Mouse (Mus musculus) forebrain, embryonic 10.5 days (tissue): ENCODE measurements around the gene Ccdc125. TPM values are rescaled to one million over a fixed set of nuclear protein-coding genes. Genes with fewer than 3 reads are reported as not detected.

Source experiments
- DNase-seq: peaks from one replicate; pipeline ENCODE4 v3.0.0-alpha.2; 2017; ENCODE audit warnings: low spot score; ENCODE audit errors: extremely low spot score
- H3K27ac ChIP-seq: fragments of 300-500 bp; sonication (generic); 2 replicates; pipeline ENCODE4 v1.5.1; 2016; ENCODE audit warnings: mild to moderate bottlenecking
- H3K27me3 ChIP-seq: fragments of 300-500 bp; sonication (generic); 2 replicates; pipeline ENCODE4 v1.6.1; 2016; ENCODE audit warnings: mild to moderate bottlenecking; ENCODE audit not compliant: poor library complexity, severe bottlenecking
- H3K36me3 ChIP-seq: fragments of 300-500 bp; sonication (generic); replicated peaks from 2 replicates; pipeline ENCODE4 v1.6.1; 2016; ENCODE audit warnings: mild to moderate bottlenecking, moderate library complexity
- H3K4me1 ChIP-seq: fragments of 300-500 bp; sonication (generic); 2 replicates; pipeline ENCODE4 v1.6.1; 2016
- H3K4me3 ChIP-seq: fragments of 300-500 bp; sonication (generic); 2 replicates; pipeline ENCODE4 v1.5.1; 2016; ENCODE audit warnings: mild to moderate bottlenecking, moderate library complexity
- H3K9me3 ChIP-seq: fragments of 300-500 bp; sonication (generic); 2 replicates; pipeline ENCODE4 v1.6.1; 2016; ENCODE audit warnings: mild to moderate bottlenecking, moderate library complexity
- WGBS: fragments of 180-500 bp; shearing (Covaris S2); methylation state at CpG from one replicate; pipeline ENCODE4 v1.1.7; 2016; 5-methylcytosine and 5-hydroxymethylcytosine counted together
- polyA plus RNA-seq: library from polyadenylated mRNA; unstranded; fragments of >200 nt; fragmentation: Nextera tagmentation; extraction: Ambion mirVana; gene quantifications from 2 replicates; pipeline ENCODE4 v1.2.1, GENCODE M21; 2016

Gene Ccdc125
- polyA plus RNA-seq, result 3.7 and 3.9 TPM in 2 replicates

DNA sequence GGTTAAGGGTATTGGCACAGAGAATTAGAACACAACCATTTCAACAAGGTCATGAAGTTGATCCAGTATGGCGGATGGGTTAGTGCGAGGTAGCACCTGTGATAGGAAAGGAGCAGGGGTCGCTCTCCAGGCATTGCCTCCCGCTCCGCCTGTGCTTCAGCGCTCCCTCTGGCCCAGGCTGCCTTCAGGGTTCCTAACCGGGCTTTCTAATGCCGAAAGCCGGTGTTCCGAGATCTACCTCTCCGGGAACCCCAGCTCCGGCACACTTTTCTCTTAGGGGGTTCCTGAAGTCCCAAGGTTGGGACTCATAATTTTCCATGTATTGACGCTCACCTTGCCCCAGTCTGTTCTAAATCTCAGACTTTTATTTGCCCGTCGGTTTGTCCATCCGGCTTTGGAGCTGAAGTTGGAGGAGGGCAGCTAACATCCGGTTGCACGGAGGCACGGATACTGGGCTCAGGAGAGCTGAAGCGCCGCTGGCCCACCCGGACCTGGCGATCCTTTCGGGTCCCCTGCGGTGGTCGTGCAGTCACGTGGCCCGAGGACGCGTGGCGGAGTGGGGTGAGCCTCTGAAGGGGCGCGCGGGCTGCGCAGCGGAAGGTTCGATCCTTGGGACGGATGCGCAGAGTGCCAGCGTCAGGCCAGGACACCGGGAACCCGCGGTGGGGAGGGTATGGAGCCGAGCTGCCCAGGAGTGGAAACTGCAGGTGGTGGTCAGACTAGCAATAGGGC is at the start of gene Ccdc125:
Gene Ccdc125, plus strand, starts transcription at position 427 of the 732 bp plus-strand sequence.
- Histone ChIP-seq H3K9me3 (peaks cover 4% of the 10 kb centered on the region; the same call in 1 of the 2 replicates), H3K27ac (peak within 1 kb of the TSS; percentile 89), H3K27me3 (0 out of 2 replicates have a peak, but pooled peaks cover 6% of the 10 kb centered on the region), H3K36me3 (peaks cover 23% of the 10 kb centered on the region), H3K4me1 (peaks cover 10% of the 10 kb centered on the region), H3K4me3 (peak within 1 kb of the TSS; percentile 74)
- under 1% methylated on average over 44 of the region's 44 CpGs for WGBS
- peak; percentile 60 for DNase-seq

DNA sequence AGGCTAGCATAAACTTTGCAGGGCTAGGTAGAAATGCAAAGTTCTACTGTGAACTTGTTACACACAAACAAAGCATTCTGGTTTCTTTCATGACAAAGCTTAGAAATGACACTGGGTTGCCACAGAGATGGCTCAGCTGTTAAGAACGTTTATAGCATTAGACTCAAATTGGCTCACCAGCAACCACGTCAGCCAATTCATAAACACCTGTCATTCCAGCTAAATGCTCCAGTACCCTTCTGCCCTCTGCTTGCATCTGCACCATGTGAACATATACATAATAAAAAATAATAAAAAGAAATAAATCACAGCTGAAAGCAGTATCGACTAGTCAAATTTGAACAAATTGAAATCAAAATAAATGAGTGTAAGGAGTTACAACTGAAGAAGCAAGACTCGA is 47.3 kb upstream of the Ccdc125 start:
- Histone ChIP-seq H3K9me3 (no peaks in the 10 kb centered on the region), H3K27ac (no peak overlapping the region), H3K27me3 (peaks cover 7% of the 10 kb centered on the region), H3K4me1 (no peaks in the 10 kb centered on the region), H3K36me3 (peaks cover 93% of the 10 kb centered on the region), H3K4me3 (no peak overlapping the region)
- no peak for DNase-seq
- 91% methylated on average over 4 of the region's 4 CpGs for WGBS

DNA sequence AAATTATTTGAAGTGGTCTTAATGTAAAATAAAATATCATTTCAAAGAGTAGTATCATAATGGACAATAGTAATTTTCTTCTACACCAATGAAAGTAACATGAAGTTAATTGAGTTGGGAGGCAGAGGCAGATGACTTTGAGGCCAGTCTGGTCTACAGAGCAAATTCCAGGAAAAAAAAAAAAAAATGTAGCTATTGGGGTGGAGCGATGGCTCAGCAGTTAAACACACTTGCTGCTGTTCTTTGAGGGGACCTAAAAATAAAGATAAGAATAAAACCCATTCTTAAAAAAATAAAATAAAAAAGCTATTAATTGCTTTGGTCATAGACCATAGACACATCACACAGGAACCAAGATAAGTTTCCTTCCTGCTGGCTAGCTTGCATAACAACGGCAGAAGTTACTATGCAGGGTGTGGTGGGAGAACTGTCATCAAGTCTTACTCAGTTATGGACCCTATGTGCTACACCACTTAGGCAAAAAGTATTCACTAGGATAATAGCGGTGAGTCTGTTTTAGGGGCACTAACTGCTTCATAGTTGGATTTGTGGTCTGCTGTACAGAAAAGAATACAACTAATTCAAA is 35.3 kb upstream of the Ccdc125 start:
- no peak for DNase-seq
- Histone ChIP-seq H3K27me3 (no peaks in the 10 kb centered on the region), H3K36me3 (peaks cover 95% of the 10 kb centered on the region), H3K4me3 (no peak overlapping the region), H3K4me1 (no peaks in the 10 kb centered on the region), H3K9me3 (no peaks in the 10 kb centered on the region), H3K27ac (no peak overlapping the region)
- WGBS, result 96% methylated on average over 3 of the region's 3 CpGs

DNA sequence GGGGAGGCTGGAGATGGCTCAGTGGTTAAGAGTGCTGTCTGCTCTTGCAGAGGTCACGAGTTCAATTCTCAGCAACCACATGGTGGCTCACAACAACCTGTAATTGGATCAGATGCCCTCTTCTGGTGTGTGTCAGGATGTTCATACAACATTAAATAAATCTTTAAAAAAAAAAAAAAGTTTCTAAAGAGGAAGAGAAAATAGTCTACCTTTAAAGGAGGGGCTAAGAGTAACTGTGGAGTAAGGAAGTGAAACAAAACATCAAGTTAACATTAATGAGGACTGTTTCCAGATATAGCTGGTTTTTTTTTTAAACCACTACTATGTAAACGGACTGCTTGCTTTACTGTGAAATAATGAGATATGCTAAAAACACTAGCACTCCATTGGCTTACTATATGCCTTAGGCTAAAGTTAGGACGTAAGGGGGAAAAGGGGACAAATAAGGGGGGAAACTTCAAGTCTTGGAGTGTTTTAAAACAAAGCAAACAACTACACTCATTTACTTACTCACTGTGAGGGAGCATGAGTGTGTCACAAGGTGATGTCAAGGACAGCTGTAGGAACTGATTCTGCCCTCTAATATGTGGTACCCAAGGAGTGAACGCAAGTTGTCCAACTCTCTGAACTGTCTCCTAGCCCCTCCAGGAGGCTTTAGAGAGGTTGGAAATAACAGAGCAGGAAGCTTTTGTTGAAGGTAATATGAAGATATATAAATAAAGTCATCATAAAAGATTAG is 26.9 kb upstream of the Ccdc125 start:
- H3K4me1 ChIP-seq, result no peaks in the 10 kb centered on the region
- DNase-seq, result no peak
- H3K4me3 ChIP-seq, result no peak overlapping the region
- H3K27me3 ChIP-seq, result no peaks in the 10 kb centered on the region
- peaks cover 95% of the 10 kb centered on the region for H3K36me3 ChIP-seq
- WGBS, result 93% methylated on average over 4 of the region's 4 CpGs
- no peak overlapping the region for H3K27ac ChIP-seq
- no peaks in the 10 kb centered on the region for H3K9me3 ChIP-seq

DNA sequence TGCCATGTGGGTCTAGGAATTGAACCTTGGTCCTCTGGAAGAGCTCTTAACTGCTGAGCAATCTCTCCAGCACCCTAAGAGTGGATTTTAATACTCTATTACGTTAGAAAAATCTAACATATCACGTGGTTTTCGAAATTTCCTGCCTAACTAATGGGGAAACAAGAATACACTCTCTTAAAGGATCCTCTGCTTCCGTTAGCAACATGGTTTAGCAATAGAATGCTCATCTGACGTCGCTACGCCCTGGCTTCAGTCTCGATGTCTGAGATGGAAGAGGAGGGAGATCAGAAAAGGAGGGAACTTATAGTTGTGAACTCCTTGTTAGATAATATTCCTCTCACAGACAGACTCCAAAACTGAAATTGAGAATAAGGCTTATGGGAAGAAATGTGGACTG is 21.3 kb upstream of the Ccdc125 start:
- Histone ChIP-seq H3K36me3 (peaks cover 50% of the 10 kb centered on the region), H3K4me3 (no peak overlapping the region), H3K4me1 (peaks cover 9% of the 10 kb centered on the region), H3K27me3 (no peaks in the 10 kb centered on the region), H3K27ac (no peak overlapping the region), H3K9me3 (no peaks in the 10 kb centered on the region)
- no peak for DNase-seq
- 93% methylated on average over 8 of the region's 8 CpGs for WGBS

DNA sequence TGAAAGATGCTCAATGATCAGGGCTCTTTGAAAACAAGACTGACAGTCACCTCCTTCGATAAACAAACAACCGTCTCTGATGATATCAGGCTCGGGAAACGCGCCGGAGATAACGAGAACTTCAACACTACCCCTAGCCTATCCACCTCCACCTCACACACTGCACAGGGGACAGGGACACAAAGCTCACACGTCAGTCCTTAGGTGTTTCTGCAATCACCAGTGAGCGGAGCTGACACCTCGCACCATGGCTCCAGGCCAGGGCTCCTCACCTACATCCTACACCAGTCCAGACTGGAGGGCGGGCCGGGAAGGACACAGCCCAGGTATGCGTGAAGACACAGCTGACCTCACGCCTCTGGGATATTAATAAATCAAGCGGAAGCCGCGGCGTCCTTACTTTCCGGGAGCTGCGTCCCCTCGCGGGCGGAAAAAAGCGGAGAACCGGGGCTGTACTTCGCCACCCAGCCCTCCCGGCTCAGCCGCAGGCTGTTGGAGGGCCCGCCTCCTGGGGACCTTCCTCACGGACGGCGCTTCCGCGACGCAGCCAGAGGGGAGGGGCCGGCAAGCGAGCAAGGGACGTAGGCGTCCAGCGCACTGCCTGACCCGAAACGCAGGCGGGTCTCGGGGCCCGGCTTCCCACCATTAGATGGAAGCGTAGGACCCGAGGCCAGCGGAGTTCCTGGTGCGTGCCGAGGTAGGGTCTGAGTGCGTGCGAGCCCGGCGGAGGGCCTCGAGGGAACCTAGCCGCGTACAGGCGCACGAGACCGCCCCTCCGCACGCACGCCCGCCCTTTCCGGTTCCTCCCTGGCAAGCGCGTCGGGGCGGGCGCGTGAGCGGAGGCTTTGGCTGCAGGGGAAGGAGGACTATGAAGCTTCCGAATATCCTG is 18.7 kb upstream of the Ccdc125 start, which contains the start of the genes Ak6 and Rad17:
Gene Ak6, plus strand, starts transcription at position 430 of the 889 bp plus-strand sequence.
Gene Rad17, minus strand, starts transcription at position 502 of the 889 bp plus-strand sequence.
- WGBS, result under 1% methylated on average over 73 of the region's 73 CpGs
- Histone ChIP-seq H3K4me3 (peak within 1 kb of the TSS; percentile 74), H3K27ac (peak within 1 kb of the TSS; percentile 100)

DNA sequence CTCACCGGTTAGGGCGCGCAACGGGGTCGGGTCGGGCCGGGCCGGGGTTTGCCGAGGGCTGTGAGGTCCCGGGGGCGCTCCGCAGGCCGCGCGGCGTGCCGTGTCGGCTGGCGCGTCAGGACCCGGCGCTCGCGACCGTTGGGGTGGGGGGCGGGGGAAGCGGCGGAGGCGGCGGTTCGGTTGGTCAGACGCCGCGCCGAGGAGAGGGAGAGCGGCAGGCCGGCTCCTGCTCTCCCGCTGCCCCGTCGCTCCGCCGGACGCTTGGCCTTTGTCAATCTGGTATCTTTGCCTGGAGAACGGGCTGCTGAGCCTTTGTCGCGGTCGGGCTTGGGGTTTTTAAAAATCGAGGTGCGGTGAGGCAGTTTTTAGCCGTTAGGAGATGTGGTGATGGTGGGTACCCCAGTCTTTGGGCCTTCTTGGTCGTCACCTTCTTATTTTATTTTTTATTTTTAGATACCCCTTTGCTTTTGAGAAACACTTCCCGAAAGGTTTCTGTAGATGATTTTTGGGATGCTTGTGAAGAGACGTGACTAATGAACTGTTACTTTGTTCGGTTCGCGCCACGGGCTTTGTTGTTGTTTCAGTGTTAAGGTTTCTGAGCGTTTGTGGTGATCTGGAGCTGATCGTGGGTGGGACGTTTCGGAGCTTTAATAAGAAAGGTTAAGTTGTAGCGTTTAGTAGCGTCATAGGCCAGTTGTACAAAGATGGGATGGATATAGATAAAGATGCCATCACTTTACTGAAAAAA is 17.9 kb upstream of the Ccdc125 start, which contains the start of gene Taf9:
Gene Taf9, plus strand, starts transcription at position 141 of the 748 bp plus-strand sequence.
- Histone ChIP-seq H3K9me3 (no peaks in the 10 kb centered on the region), H3K4me3 (peak within 1 kb of the TSS; percentile 74), H3K36me3 (peaks cover 43% of the 10 kb centered on the region), H3K27ac (peak within 1 kb of the TSS; percentile 100), H3K27me3 (no peaks in the 10 kb centered on the region), H3K4me1 (peaks cover 9% of the 10 kb centered on the region)
- no peak for DNase-seq
- under 1% methylated on average over 62 of the region's 63 CpGs for WGBS

More for the DNA sequence above, 18.7 kb upstream of the Ccdc125 start, which contains the start of the genes Ak6 and Rad17:
- no peaks in the 10 kb centered on the region for H3K9me3 ChIP-seq
- H3K36me3 ChIP-seq, result peaks cover 44% of the 10 kb centered on the region
- no peaks in the 10 kb centered on the region for H3K27me3 ChIP-seq
- peak; percentile 90 for DNase-seq
- H3K4me1 ChIP-seq, result peaks cover 9% of the 10 kb centered on the region

DNA sequence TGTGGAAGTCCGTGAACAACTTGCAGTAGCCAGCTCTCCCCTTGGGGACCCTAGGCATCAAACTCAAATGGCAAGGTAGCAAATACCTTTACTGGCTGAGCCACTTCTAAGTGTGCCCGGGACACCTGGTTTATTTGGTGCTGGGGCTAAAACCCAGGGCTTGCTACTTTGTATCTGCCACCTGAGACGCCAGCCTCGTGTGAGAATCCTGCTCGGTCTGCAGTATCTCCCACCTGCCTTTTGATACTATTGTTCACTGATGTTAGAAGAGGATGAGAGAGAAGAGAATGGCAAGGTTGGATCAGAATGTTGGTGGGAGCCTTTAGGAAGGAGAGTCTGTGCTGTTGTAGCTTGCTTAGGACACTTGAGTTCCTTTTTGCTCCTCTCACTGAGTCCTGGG is 11.4 kb upstream of the Ccdc125 start:
- Histone ChIP-seq H3K36me3 (peaks cover 62% of the 10 kb centered on the region), H3K4me1 (no peaks in the 10 kb centered on the region), H3K9me3 (no peaks in the 10 kb centered on the region), H3K27ac (no peak overlapping the region), H3K4me3 (no peak overlapping the region), H3K27me3 (no peaks in the 10 kb centered on the region)
- no peak for DNase-seq
- 94% methylated on average over 5 of the region's 5 CpGs for WGBS

DNA sequence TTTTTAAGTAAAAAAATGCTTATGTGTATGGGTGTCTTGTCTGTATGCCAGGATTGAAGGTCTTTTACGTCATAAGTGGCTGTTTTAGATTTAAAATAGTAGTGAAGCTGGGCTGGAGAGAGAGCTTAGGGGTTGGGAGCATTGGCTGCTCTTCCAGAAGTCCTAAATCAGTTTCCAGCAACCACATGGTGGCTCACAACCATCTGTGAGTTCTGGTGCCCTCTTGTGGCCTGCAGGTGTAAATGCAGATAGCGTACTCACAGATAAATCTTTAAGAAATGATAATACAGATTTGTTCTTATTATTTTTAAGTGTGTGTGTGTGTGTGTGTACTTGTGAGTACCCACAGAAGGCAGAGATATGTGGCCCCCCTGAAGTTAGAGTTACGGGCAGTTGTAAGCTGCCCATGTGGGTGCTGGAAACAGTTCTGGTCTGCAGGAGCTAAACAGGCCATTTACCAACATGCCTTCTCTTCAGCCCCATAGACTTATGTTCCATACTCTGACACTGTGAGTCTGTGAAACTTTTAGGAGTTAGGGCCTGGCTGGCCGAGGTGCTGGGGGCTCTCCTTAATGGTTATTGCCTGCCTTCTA is 9.6 kb upstream of the Ccdc125 start:
- H3K27me3 ChIP-seq, result no peaks in the 10 kb centered on the region
- no peak overlapping the region for H3K27ac ChIP-seq
- H3K36me3 ChIP-seq, result peaks cover 63% of the 10 kb centered on the region
- no peak overlapping the region for H3K4me3 ChIP-seq
- H3K9me3 ChIP-seq, result no peaks in the 10 kb centered on the region
- DNase-seq, result peak; percentile 47
- WGBS, result 52% methylated on average over 4 of the region's 4 CpGs
- no peaks in the 10 kb centered on the region for H3K4me1 ChIP-seq

DNA sequence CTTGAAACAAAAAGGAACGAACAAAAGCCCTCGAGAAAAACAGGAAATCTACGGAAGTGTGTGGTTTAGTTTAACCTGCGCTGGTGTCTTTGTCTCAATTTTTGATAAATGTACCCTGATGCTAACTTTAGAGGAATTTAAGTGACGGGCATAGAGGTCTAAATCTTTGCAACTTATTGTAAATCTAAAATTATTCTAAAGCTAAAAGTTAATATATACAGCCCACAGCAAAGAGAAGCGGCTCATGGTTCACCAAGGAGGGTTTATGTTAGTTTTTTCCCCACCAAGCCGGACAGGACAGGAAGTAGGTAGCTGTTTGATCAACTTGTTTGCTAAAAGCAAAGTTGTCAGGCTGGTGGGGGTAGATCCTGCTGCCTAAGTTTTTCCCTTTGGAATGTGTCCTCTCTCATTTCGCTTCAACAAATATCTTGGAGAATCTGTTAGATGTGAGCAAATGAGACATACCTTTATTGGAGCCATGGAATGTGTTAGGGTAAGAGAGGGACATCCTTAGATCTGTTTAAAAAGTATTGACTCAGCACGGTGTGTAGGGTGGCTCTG is 744 bp downstream of the Ccdc125 start:
- Histone ChIP-seq H3K9me3 (peaks cover 4% of the 10 kb centered on the region; the same call in 1 of the 2 replicates), H3K27ac (peak overlapping the region; percentile 89), H3K4me3 (peak overlapping the region; percentile 74), H3K27me3 (0 out of 2 replicates have a peak, but pooled peaks cover 6% of the 10 kb centered on the region), H3K36me3 (peaks cover 19% of the 10 kb centered on the region), H3K4me1 (peaks cover 10% of the 10 kb centered on the region)
- DNase-seq, result no peak
- 61% methylated on average over 9 of the region's 9 CpGs for WGBS
